Mouse (Mus musculus) C2C12 (cell line): Measurements from ENCODE around the gene Sirt2.

Experiments
- CEBPB ChIP-seq: IDR thresholded peaks from one replicate; pipeline ENCODE4 v1.6.1; 2011; ENCODE audit warnings: low read depth, mild to moderate bottlenecking, control low read depth, moderate library complexity
- CTCF ChIP-seq: IDR thresholded peaks from one replicate; pipeline ENCODE4 v1.5.1; 2011; ENCODE audit not compliant: control insufficient read depth, insufficient read depth, insufficient read length
- FOSL1 ChIP-seq: IDR thresholded peaks from one replicate; pipeline ENCODE4 v1.8.0; 2011; ENCODE audit warnings: mild to moderate bottlenecking, low read length; ENCODE audit not compliant: poor library complexity, insufficient read depth, severe bottlenecking
- MAX ChIP-seq: IDR thresholded peaks from one replicate; pipeline ENCODE4 v1.6.1; 2011; ENCODE audit warnings: mild to moderate bottlenecking, control low read depth
- MYOD1 ChIP-seq: IDR thresholded peaks from one replicate; pipeline ENCODE4 v1.6.1; 2011; ENCODE audit warnings: low read depth; ENCODE audit not compliant: control insufficient read depth, insufficient read length
- MYOG ChIP-seq: IDR thresholded peaks from one replicate; pipeline ENCODE4 v1.6.1; 2011; ENCODE audit not compliant: control insufficient read depth, insufficient read length; ENCODE audit errors: extremely low read depth
- USF1 ChIP-seq: IDR thresholded peaks from one replicate; pipeline ENCODE4 v1.6.1; 2011; ENCODE audit warnings: low read depth, mild to moderate bottlenecking, control low read depth, moderate library complexity

- TF ChIP-seq CTCF (no peak), MYOD1 (no peak), MAX (no peak), MYOG (no peak), USF1 (no peak), CEBPB (no peak), FOSL1 (no peak)
These were observed 57.4 kb downstream of the Sirt2 start for GRCm38 (mm10) chr7:28823932-28824331.
